Mouse (Mus musculus): ENCODE measurements around the gene Zfhx2.

Gene Zfhx2

GRCm38 (mm10) chr14:55076224-55076623, 15.9 kb downstream of the Zfhx2 start:
- POLR2A ChIA-PET, result interaction anchor here (0.6 to 18.6 kb wide), 25 partner anchors 9 to 596 kb away, joined by 3 to 360 read pairs (median 4); partner anchors contain the start of genes Thtpa (in 2 of the 4), Zfhx2 (in 2 of the 4), Gmpr2 (in 1 of the 4) and Nedd8 (in 1 of the 4)
- CTCF ChIA-PET, result interaction anchor here in 3 of 4 experiments (0.7 to 6.2 kb wide), 13 partner anchors 11 to 61 kb away, joined by 3 to 103 read pairs (median 12); partner anchors contain the start of genes Thtpa (in 2 of the 3), Ngdn (in 1 of the 3) and Zfhx2 (in 1 of the 3)

- CTCF ChIA-PET, result interaction anchor here (0.6 to 6.2 kb wide), 8 partner anchors 11 to 50 kb away, joined by 3 to 87 read pairs (median 3); partner anchors contain the start of genes Thtpa (in 2 of the 4) and Zfhx2 (in 1 of the 4)
- POLR2A ChIA-PET, result interaction anchor here (0.5 to 18.6 kb wide), 14 partner anchors 8 to 59 kb away, joined by 3 to 360 read pairs (median 5); partner anchors contain the start of genes Thtpa (in 2 of the 4), Zfhx2 (in 2 of the 4), Ap1g2 (in 1 of the 4) and Ngdn (in 1 of the 4)
Observed at GRCm38 (mm10) chr14:55074416-55074815, 17.7 kb downstream of the Zfhx2 start.

DNA sequence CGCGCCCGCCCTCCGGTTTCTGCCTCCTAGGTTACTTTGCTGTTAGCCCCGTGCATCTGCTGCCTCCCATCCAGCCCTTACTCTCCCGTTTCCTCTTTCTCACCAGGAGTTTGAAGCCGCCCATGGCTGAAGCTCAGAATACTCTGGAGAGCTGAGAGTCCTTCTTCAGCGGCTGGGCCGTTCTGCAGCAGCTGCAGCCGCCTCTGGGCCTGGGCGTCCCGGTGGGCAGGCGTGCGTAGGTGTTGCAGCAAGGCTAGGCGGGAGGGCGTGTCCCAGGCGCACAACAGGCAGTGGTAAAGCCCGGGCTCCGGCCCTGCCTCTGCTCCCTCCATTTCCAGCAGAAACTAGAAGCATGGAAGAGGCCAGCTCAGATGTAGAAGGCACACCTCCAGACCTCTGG, 20.4 kb downstream of the Zfhx2 start:
- POLR2A ChIA-PET, result interaction anchor here (0.8 to 18.6 kb wide), 14 partner anchors 8 to 299 kb away, joined by 3 to 360 read pairs (median 4); partner anchors contain the start of genes Thtpa (in 2 of the 4), Zfhx2 (in 2 of the 4) and Ngdn (in 1 of the 4)
- CTCF ChIA-PET, result interaction anchor here in 3 of 4 experiments (0.9 to 2.2 kb wide), 3 partner anchors 43 to 48 kb away, joined by 3 to 8 read pairs (median 3); no protein-coding TSS in a partner anchor

DNA sequence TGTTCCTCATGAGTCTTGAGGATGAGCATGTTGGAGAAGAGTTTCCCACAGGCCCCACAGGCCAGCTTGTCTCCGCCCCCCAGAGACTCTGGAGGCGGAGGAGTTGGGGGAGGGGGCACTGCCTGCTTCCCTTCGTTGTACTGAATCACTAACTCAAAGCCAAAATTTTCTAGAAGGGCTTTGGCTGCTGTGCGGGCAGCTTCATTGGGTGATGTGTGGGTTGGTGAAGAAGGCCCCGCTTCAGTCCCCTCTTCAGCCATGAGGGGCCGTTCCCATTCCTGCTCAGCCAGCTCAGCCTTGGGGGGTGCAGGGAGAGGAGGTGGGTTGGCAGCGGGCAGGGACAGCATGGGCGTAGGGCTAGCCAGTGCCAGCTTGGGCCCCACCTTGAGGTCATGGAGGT, 26.1 kb downstream of the Zfhx2 start:
- POLR2A ChIA-PET, result interaction anchor here (1.0 to 18.6 kb wide), 13 partner anchors 8 to 474 kb away, joined by 3 to 360 read pairs (median 9); partner anchors contain the start of genes Thtpa (in 2 of the 4), Zfhx2 (in 2 of the 4) and Pck2 (in 1 of the 4)
- CTCF ChIA-PET, result interaction anchor here in 2 of 4 experiments (0.9 to 6.8 kb wide), 9 partner anchors 12 to 42 kb away, joined by 3 to 36 read pairs (median 5); no protein-coding TSS in a partner anchor

DNA sequence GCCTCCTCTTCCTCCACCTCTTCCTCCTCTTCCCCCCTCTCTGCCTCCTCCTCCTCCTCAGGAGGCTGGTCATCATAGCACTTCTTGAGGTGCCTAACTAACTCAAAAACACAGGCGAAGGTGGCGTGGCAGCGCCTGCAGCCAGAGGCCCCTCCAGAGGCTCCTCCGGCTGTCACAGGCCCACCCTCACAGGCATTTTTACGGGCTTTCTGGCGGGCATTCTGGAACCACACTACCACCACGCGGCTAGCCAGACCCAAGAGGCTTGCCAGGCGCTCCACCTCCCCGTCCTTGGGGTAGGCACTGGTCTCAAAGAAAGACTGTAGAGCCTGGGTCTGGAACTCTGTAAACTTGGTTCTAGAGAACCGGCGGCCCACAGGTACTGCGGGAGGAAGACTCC, 26.7 kb downstream of the Zfhx2 start:
- CTCF ChIA-PET, result interaction anchor here in 2 of 4 experiments (0.9 to 6.8 kb wide), 8 partner anchors 12 to 41 kb away, joined by 3 to 36 read pairs (median 4); partner anchors contain the start of gene Thtpa (in 1 of the 2)
- POLR2A ChIA-PET, result interaction anchor here in 3 of 4 experiments (1.0 to 18.6 kb wide), 13 partner anchors 7 to 475 kb away, joined by 3 to 360 read pairs (median 8); partner anchors contain the start of genes Thtpa (in 2 of the 3), Zfhx2 (in 2 of the 3), Ngdn (in 1 of the 3) and Pck2 (in 1 of the 3)

DNA sequence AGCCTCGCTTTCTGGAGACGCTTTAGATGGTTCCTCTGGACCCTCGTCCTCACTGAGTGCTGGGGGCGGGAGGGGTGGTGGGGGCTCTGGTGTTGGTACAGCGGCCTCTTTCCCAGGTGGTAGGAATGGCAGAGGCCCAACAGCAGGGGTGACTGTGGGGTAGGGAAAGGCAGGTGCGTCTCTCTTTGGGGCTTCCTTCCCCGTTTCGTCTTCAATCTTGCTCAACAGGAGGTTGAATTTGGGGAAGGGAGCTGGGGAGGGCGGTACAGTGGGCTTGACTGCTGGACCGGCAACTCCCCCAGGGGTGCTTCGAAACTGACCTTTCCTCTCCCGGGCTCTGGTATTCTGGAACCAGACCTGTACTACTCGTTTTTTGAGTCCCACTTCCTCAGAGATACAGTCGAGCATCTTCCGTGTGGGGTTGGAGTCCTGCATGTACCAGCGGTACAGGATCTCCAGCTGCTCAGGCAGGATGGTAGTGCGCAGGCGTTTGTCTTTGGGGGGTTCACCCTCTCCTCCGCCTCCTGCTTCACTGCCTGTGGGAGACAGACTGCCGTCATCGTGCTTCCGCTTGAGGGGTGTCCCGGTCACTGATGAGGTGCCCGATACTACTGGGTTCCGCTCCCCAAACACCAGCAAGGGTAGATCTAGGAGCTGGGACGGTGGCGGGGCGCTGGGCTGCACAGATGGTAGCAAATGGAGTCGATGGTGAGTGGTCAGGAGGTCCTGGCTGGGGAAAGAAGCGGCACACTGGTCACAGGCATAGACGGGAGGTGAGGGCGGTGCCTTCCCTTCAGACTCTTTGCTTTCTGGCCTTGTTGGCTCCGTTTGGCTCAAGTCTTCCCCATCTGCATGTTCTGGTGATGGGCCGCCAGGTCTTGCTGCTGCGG, 27.4 kb downstream of the Zfhx2 start:
- CTCF ChIA-PET, result interaction anchor here in 2 of 4 experiments (1.4 to 6.8 kb wide), 4 partner anchors 13 to 40 kb away, joined by 5 to 36 read pairs (median 8); partner anchors contain the start of gene Thtpa (in 1 of the 2)
- POLR2A ChIA-PET, result interaction anchor here in 3 of 4 experiments (0.8 to 18.6 kb wide), 10 partner anchors 8 to 52 kb away, joined by 3 to 360 read pairs (median 10); partner anchors contain the start of genes Thtpa (in 2 of the 3), Zfhx2 (in 2 of the 3) and Ngdn (in 1 of the 3)

DNA sequence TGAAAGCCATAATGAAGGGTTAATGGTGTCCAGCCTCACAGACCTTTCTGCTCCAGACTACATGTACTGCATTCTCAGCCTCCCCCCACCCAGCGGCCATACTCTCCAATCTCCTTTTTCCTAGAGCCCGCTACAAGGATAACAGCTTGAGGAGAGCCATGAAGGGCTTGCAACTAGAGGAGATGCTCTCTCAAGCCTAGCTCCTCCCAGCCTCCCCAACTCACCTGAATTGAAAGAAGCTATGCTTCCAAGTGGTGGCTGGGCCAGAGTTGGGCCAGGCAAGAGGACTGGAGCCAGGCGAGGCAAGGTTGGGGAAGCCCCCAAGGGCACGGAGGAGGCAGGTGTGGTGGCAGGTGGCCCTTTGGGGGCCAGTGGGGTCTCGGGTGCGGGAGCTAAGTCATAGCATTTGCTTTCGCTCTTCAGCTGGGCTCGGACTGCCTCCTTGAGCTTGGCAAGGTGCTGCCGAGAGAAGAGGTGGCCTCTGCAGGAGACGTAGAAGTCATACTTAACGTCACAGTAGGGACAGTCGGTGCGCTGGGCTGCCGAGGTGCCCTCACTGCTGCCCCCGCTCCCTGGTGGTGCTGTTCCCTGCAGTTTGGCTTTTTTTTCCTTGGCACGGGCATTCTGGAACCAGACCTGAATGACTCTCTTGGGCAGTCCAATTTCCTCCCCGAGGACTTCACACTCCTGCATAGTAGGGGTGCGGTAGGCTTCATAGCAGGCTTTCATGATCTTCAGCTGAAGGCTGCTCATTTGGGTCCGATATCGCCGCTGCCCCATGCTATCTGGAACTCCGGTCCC, 28.3 kb downstream of the Zfhx2 start:
- CTCF ChIA-PET, result interaction anchor here (0.5 to 6.8 kb wide), 12 partner anchors 9 to 40 kb away, joined by 3 to 36 read pairs (median 4); partner anchors contain the start of gene Thtpa (in 1 of the 4)
- POLR2A ChIA-PET, result interaction anchor here in 3 of 4 experiments (0.6 to 18.6 kb wide), 17 partner anchors 9 to 53 kb away, joined by 3 to 360 read pairs (median 4); partner anchors contain the start of genes Thtpa (in 2 of the 3), Zfhx2 (in 2 of the 3) and Ngdn (in 1 of the 3)

DNA sequence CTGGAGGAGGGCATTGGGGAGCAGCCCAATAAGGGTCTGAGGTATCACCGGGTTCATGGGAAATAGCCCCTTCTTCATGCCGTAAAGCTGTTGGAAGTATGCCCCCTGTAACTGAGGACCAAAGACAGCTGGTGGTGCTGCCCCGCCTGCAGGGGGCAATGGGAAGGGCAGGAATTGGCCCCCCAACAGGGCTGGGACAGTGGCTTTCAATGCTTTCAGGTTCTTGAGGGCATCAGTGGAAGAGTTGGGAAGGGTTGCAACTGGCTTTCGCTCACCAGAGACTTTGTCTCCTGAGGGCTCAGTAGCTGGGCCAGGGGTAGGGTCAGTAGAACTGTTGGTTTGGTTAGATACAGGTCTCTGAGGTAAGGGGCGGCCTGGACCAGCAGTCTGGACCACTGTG, 29.0 kb downstream of the Zfhx2 start:
- ChIA-PET CTCF (interaction anchor here (0.7 to 6.8 kb wide), 11 partner anchors 10 to 39 kb away, joined by 3 to 36 read pairs (median 4); partner anchors contain the start of gene Thtpa (in 1 of the 4)), POLR2A (interaction anchor here in 3 of 4 experiments (0.5 to 18.6 kb wide), 11 partner anchors 9 to 819 kb away, joined by 3 to 360 read pairs (median 8); partner anchors contain the start of genes Thtpa (in 2 of the 3), Zfhx2 (in 2 of the 3) and Ngdn (in 1 of the 3))

- CTCF ChIA-PET, result interaction anchor here in 3 of 4 experiments (0.7 to 6.8 kb wide), 6 partner anchors 15 to 34 kb away, joined by 3 to 36 read pairs (median 8); partner anchors contain the start of gene Thtpa (in 1 of the 3)
- POLR2A ChIA-PET, result interaction anchor here in 3 of 4 experiments (0.5 to 18.6 kb wide), 11 partner anchors 10 to 819 kb away, joined by 3 to 360 read pairs (median 8); partner anchors contain the start of genes Thtpa (in 2 of the 3), Zfhx2 (in 2 of the 3) and Ngdn (in 1 of the 3)
Observed at GRCm38 (mm10) chr14:55062626-55063025, 29.5 kb downstream of the Zfhx2 start.

GRCm38 (mm10) chr14:55061845-55062244, 30.3 kb downstream of the Zfhx2 start:
- CTCF ChIA-PET, result interaction anchor here in 2 of 4 experiments (2.0 to 6.8 kb wide), 3 partner anchors 16 to 33 kb away, joined by 9 to 36 read pairs (median 9); no protein-coding TSS in a partner anchor
- POLR2A ChIA-PET, result interaction anchor here in 2 of 4 experiments (0.9 to 18.6 kb wide), 8 partner anchors 11 to 31 kb away, joined by 4 to 360 read pairs (median 39); partner anchors contain the start of genes Thtpa (in 2 of the 2) and Zfhx2 (in 2 of the 2)

DNA sequence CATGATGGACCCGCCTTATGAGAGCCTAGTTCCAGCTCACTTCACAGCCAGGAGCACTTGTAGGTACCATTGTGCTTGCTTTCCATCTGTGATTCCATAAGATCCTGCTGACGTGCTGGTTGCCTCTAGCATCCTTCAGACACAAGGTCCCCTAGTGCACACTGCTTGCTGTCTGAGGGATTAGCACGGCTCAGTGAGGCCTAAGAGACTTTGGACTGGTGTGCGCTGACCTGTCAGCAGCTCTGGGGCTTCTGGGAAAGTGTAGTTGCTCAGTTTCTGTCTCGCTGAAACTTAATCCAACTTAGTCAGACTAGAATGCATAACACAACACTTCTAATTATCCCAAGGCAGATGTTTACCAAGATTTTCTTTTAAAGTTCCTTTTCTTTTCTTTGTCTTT, 32.2 kb downstream of the Zfhx2 start:
- POLR2A ChIA-PET, result interaction anchor here (0.6 to 4.3 kb wide), 22 partner anchors 10 to 45 kb away, joined by 3 to 49 read pairs (median 7); partner anchors contain the start of genes Thtpa (in 2 of the 4) and Ngdn (in 1 of the 4)
- CTCF ChIA-PET, result interaction anchor here in 1 of 4 experiments (1.2 to 4.2 kb wide), 2 partner anchors 19 to 30 kb away, joined by 3 to 19 read pairs; no protein-coding TSS in a partner anchor

GRCm38 (mm10) chr14:55059009-55059408, 33.1 kb downstream of the Zfhx2 start:
- CTCF ChIA-PET, result interaction anchor here in 1 of 4 experiments (1.2 to 4.2 kb wide), 3 partner anchors 20 to 44 kb away, joined by 3 to 19 read pairs (median 3); partner anchors contain the start of gene Ngdn
- POLR2A ChIA-PET, result interaction anchor here (0.7 to 4.3 kb wide), 23 partner anchors 9 to 44 kb away, joined by 3 to 49 read pairs (median 6); partner anchors contain the start of genes Thtpa (in 2 of the 4) and Ngdn (in 1 of the 4)

DNA sequence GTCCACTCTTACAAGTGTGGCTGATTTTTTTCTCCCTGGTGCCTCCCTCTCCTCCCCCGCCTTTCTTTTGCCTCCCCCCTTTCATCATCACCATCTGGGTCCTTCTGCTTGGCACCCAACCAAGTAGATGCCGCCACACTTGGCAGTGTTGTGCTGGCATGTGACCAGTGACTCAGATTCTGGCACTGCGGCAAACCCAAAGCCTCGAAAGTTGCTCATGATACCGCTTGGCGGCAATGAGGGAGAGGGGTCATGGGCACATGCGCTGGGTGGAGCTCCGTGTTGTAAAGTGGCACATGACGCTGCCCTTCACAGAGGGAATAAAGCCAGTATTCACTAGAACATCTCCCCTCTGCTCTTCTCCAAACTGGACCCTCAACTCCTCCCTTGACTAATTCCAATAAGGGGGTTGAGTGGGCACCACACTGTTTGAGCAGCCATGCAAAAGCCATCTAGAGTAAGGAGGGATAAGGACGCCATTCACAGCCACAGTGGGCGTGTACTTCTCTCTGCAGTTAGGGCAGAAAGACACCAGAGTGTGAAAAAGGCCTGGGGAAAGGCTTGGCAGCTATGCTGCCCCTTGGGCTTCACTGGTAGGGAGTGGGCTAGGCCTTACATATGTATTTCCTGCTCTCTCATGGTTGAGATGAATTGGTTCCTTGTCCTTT, 36.8 kb downstream of the Zfhx2 start:
- ChIA-PET POLR2A (interaction anchor here in 3 of 4 experiments (0.5 to 1.5 kb wide), 4 partner anchors 11 to 537 kb away, joined by 3 to 8 read pairs (median 5); no protein-coding TSS in a partner anchor), CTCF (interaction anchor here in 1 of 4 experiments (1.2 kb wide), 1 partner anchor 31 kb away, joined by 4 read pairs; no protein-coding TSS in a partner anchor)

DNA sequence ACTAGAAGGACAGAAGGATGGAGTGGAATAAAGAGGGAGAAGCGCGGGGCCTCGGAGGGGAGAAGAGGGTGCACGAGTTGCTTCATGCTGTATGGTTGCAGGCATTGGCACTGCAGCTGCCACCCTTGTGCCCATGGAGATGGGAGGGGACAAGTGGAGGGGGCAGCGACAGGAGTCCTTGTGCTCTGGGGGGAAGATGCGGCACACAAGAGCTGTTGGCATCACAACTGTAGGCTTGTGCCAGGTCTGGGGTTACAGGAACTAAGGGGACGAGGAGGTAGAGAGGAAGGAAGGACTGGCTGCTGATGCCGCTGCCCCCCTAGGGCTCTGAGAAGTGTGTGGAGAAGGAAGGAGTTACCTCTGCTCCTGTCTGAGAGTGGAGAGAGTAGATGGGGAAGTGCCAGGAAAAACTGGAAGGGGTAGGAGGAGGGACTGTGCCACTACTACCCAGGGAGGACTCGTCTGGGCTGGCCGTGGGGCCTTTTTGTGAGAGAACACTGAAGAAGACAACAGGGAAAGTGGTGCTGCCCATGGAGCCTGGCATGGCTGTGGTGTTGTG, 37.9 kb downstream of the Zfhx2 start:
- CTCF ChIA-PET, result interaction anchor here in 1 of 4 experiments (0.6 to 0.8 kb wide), 2 partner anchors 27 to 155 kb away, joined by 3 read pairs; no protein-coding TSS in a partner anchor
- POLR2A ChIA-PET, result interaction anchor here in 3 of 4 experiments (0.5 to 1.5 kb wide), 4 partner anchors 13 to 538 kb away, joined by 3 to 8 read pairs (median 3); no protein-coding TSS in a partner anchor

DNA sequence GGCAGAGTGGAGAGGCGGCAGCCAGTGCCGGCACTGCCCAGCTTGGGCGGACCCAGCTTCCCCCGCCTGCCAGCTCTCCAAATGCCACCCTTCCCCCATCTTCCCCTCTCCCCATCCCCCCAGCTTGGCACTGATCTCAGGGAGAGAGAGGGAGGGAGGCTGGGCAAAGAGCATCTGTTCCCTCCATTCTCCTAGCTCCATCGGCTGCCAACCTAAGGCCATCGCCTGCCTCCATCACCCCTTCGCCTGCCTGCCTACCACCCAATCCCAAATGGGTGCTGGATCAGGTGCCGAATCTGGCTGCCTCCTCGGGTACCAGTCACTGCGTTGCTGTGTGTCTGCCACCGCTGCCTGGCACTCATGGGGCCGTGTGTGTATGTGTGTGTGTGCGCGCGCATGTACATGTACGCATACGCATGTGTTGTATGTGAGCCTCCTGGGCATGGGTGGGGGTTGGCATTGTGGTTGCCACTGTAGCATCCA, 38.4 kb downstream of the Zfhx2 start:
- CTCF ChIA-PET, result interaction anchor here in 2 of 4 experiments (0.6 to 0.8 kb wide), 3 partner anchors 26 to 172 kb away, joined by 3 to 4 read pairs (median 3); no protein-coding TSS in a partner anchor
- POLR2A ChIA-PET, result interaction anchor here in 2 of 4 experiments (0.7 to 1.5 kb wide), 3 partner anchors 12 to 99 kb away, joined by 3 read pairs; no protein-coding TSS in a partner anchor
